Mouse (Mus musculus) MEL (cell line): Measurements from ENCODE around the gene Brd3os. TPM values are rescaled to one million over a fixed set of nuclear protein-coding genes. Genes with fewer than 3 reads are reported as not detected.

Experiments used
- DNase-seq: peaks from one replicate; pipeline ENCODE4 v3.0.0; 2011; ENCODE audit warnings: low read depth, low spot score
- H3K27ac ChIP-seq: 2 replicates; pipeline ENCODE4 v1.5.1; 2012; ENCODE audit warnings: low read depth, mild to moderate bottlenecking, control low read depth, low read length, moderate library complexity; ENCODE audit not compliant: control insufficient read depth
- H3K27me3 ChIP-seq, 2 experiments: fragments of 150-350 bp in 1 of 2; sonication (generic) in 1 of 2; 2 replicates each; pipeline ENCODE4 v1.6.1; 2012; ENCODE audit warnings: low read length in 2 of 2, mild to moderate bottlenecking in 2 of 2, improper control_type of control experiment in 1 of 2, moderate library complexity in 1 of 2; ENCODE audit not compliant: insufficient read depth in 2 of 2, control insufficient read depth in 1 of 2
- H3K36me3 ChIP-seq, 2 experiments: 2 replicates each; pipeline ENCODE4 v1.6.1; 2012 to 2014; ENCODE audit warnings: low read length in 2 of 2, improper control_type of control experiment in 1 of 2, inconsistent platforms in 1 of 2, mild to moderate bottlenecking in 1 of 2; ENCODE audit not compliant: insufficient read depth in 2 of 2, control insufficient read depth in 1 of 2
- H3K4me1 ChIP-seq, 2 experiments: fragments of 150-350 bp in 1 of 2; sonication (generic) in 1 of 2; 2 replicates each; pipeline ENCODE4 v1.6.1; 2012; ENCODE audit warnings: low read length in 2 of 2, improper control_type of control experiment in 1 of 2, mild to moderate bottlenecking in 1 of 2; ENCODE audit not compliant: insufficient read depth in 2 of 2, control insufficient read depth in 1 of 2
- H3K4me3 ChIP-seq, 2 experiments: fragments of 150-350 bp in 1 of 2; sonication (generic) in 1 of 2; 2 replicates each; pipeline ENCODE4 v1.5.1; 2012; ENCODE audit warnings: low read depth in 2 of 2, low read length in 2 of 2, mild to moderate bottlenecking in 2 of 2, moderate library complexity in 2 of 2, control low read depth in 1 of 2, improper control_type of control experiment in 1 of 2; ENCODE audit not compliant: control insufficient read depth in 1 of 2, insufficient read depth in 1 of 2
- H3K79me2 ChIP-seq: 2 replicates; pipeline ENCODE4 v1.6.1; 2012; ENCODE audit warnings: mild to moderate bottlenecking, low read length, moderate library complexity; ENCODE audit not compliant: control insufficient read depth, poor library complexity, insufficient read depth
- H3K9ac ChIP-seq: 2 replicates; pipeline ENCODE4 v1.6.1; 2012; ENCODE audit warnings: low read depth, mild to moderate bottlenecking, control low read depth, low read length, moderate library complexity; ENCODE audit not compliant: control insufficient read depth, poor library complexity, severe bottlenecking
- H3K9me3 ChIP-seq: fragments of 150-350 bp; sonication (generic); replicated peaks from 2 replicates; pipeline ENCODE4 v1.6.1; 2012; ENCODE audit warnings: mild to moderate bottlenecking, low read length, improper control_type of control experiment, moderate library complexity; ENCODE audit not compliant: insufficient read depth
- BHLHE40 ChIP-seq: IDR thresholded peaks from 2 replicates; pipeline ENCODE4 v1.6.1; 2012; ENCODE audit warnings: low read depth, mild to moderate bottlenecking, inconsistent platforms, low read length, improper control_type of control experiment, borderline replicate concordance
- CHD2 ChIP-seq: IDR thresholded peaks from 2 replicates; pipeline ENCODE4 v1.6.1; 2011; ENCODE audit warnings: low read length, improper control_type of control experiment
- CTCF ChIP-seq, 3 experiments: IDR thresholded peaks in 2 of 3; conservative IDR thresholded peaks in 1 of 3; 2 replicates each; pipeline ENCODE4 v1.5.1; 2011 to 2012; ENCODE audit warnings: low read length in 3 of 3, low read depth in 2 of 3, mild to moderate bottlenecking in 2 of 3, improper control_type of control experiment in 1 of 3, inconsistent platforms in 1 of 3, mixed read lengths in 1 of 3, moderate library complexity in 1 of 3; ENCODE audit not compliant: control insufficient read depth in 1 of 3, insufficient read depth in 1 of 3, poor library complexity in 1 of 3, severe bottlenecking in 1 of 3
- E2F4 ChIP-seq: IDR thresholded peaks from 2 replicates; pipeline ENCODE4 v1.6.1; 2011; ENCODE audit warnings: low read depth, low read length, improper control_type of control experiment, borderline replicate concordance
- EP300 ChIP-seq, 2 experiments: IDR thresholded peaks; 2 replicates each; pipeline ENCODE4 v1.6.1; 2011; ENCODE audit warnings: improper control_type of control experiment in 2 of 2, low read length in 2 of 2, low read depth in 1 of 2, mild to moderate bottlenecking in 1 of 2
- GABPA ChIP-seq: IDR thresholded peaks from 2 replicates; pipeline ENCODE4 v1.6.1; 2012; ENCODE audit warnings: low read depth, mild to moderate bottlenecking, inconsistent platforms, low read length, improper control_type of control experiment, moderate library complexity
- HCFC1 ChIP-seq: IDR thresholded peaks from 2 replicates; pipeline ENCODE4 v1.6.1; 2012; ENCODE audit warnings: low read depth, mild to moderate bottlenecking, inconsistent platforms, low read length, improper control_type of control experiment, moderate library complexity
- JUND ChIP-seq: IDR thresholded peaks from 2 replicates; pipeline ENCODE4 v1.6.1; 2011; ENCODE audit warnings: low read depth, mild to moderate bottlenecking, improper control_type of control experiment, low read length
- KAT2A ChIP-seq: conservative IDR thresholded peaks from 2 replicates; pipeline ENCODE4 v1.6.1; 2012; ENCODE audit warnings: low read depth, low read length, improper control_type of control experiment, inconsistent platforms
- MAFK ChIP-seq: IDR thresholded peaks from 2 replicates; pipeline ENCODE4 v1.6.1; 2011; ENCODE audit warnings: low read depth, mild to moderate bottlenecking, low read length, improper control_type of control experiment, borderline replicate concordance
- MAX ChIP-seq: IDR thresholded peaks from 2 replicates; pipeline ENCODE4 v1.6.1; 2011; ENCODE audit warnings: low read length, improper control_type of control experiment
- MYC ChIP-seq: IDR thresholded peaks from 2 replicates; pipeline ENCODE4 v1.6.1; 2011; ENCODE audit warnings: low read depth, mild to moderate bottlenecking, low read length, improper control_type of control experiment, moderate library complexity
- POLR2A ChIP-seq, 2 experiments: IDR thresholded peaks; 2 replicates each; pipeline ENCODE4 v1.6.1; 2011 to 2012; ENCODE audit warnings: low read length in 2 of 2, mild to moderate bottlenecking in 2 of 2, control low read depth in 1 of 2, improper control_type of control experiment in 1 of 2, low read depth in 1 of 2, moderate library complexity in 1 of 2; ENCODE audit not compliant: control insufficient read depth in 1 of 2, insufficient read depth in 1 of 2, poor library complexity in 1 of 2
- POLR2AphosphoS2 ChIP-seq: IDR thresholded peaks from 2 replicates; pipeline ENCODE4 v1.6.1; 2011; ENCODE audit warnings: low read length, improper control_type of control experiment
- RAD21 ChIP-seq: IDR thresholded peaks from 2 replicates; pipeline ENCODE4 v1.6.1; 2011; ENCODE audit warnings: mild to moderate bottlenecking, low read depth, low read length, improper control_type of control experiment
- TAL1 ChIP-seq: IDR thresholded peaks from 2 replicates; pipeline ENCODE4 v1.6.1; 2012; ENCODE audit warnings: mild to moderate bottlenecking, inconsistent platforms, low read length, moderate library complexity, mixed read lengths
- TBP ChIP-seq: IDR thresholded peaks from 2 replicates; pipeline ENCODE4 v1.8.0; 2011; ENCODE audit warnings: low read depth, low read length, improper control_type of control experiment
- TCF12 ChIP-seq: IDR thresholded peaks from 2 replicates; pipeline ENCODE4 v1.6.1; 2014; ENCODE audit warnings: low read depth, mild to moderate bottlenecking, inconsistent platforms, low read length, improper control_type of control experiment, moderate library complexity
- UBTF ChIP-seq: IDR thresholded peaks from 2 replicates; pipeline ENCODE4 v1.6.1; 2012; ENCODE audit warnings: low read depth, mild to moderate bottlenecking, inconsistent platforms, low read length, improper control_type of control experiment, moderate library complexity, borderline replicate concordance; ENCODE audit not compliant: insufficient read depth
- USF1 ChIP-seq: IDR thresholded peaks from 2 replicates; pipeline ENCODE4 v1.6.1; 2014; ENCODE audit warnings: low read depth, mild to moderate bottlenecking, inconsistent platforms, low read length, improper control_type of control experiment, moderate library complexity
- ZC3H11A ChIP-seq: IDR thresholded peaks from 2 replicates; pipeline ENCODE4 v1.6.1; 2012; ENCODE audit warnings: low read depth, mild to moderate bottlenecking, inconsistent platforms, low read length, improper control_type of control experiment
- ZMIZ1 ChIP-seq: IDR thresholded peaks from 2 replicates; pipeline ENCODE4 v1.6.1; 2012; ENCODE audit warnings: low read depth, mild to moderate bottlenecking, inconsistent platforms, low read length, improper control_type of control experiment, moderate library complexity
- polyA plus RNA-seq, 2 experiments: library from polyadenylated mRNA; stranded (reverse) in 1 of 2; unstranded in 1 of 2; fragments of >175 nt in 1 of 2; fragments of >200 nt in 1 of 2; gene quantifications; 2 replicates each; pipeline versions ENCODE4 v1.2.1 to v1.2.4; 2012; ENCODE audit warnings: low replicate concordance in 2 of 2, low read depth in 1 of 2; ENCODE audit not compliant: insufficient read length in 2 of 2, insufficient read depth in 1 of 2, missing spikeins in 1 of 2
- total RNA-seq: library from RNA; depleted of rRNA; stranded (reverse); fragments of 300-350 nt; gene quantifications from 2 replicates; pipeline ENCODE4 v1.2.3, GENCODE M21; 2012

Gene Brd3os
- total and polyA plus RNA-seq, 3 experiments = 0.31 to 2.9 TPM; not detected in 1

GRCm38 (mm10) chr2:27396656-27397440, 45.3 kb upstream of the Brd3os start:
- no peak for DNase-seq
- no peaks in the 10 kb centered on the region; the same call in 1 of the 2 replicates for H3K79me2 ChIP-seq
- TF ChIP-seq TAL1 = no peak
- TF ChIP-seq POLR2AphosphoS2 = no peak
- TF ChIP-seq MYC = no peak
- TF ChIP-seq ZMIZ1 = no peak
- TF ChIP-seq GABPA = no peak
- TF ChIP-seq CHD2 = no peak
- TF ChIP-seq USF1 = no peak
- no peak for TF ChIP-seq ZC3H11A
- no peak for TF ChIP-seq TCF12
- no peak for TF ChIP-seq HCFC1
- no peak for TF ChIP-seq MAX
- TF ChIP-seq POLR2A (IDR thresholded peaks at IDR 0.05; ENCODE audit: control insufficient read depth in 1 of 2, insufficient read depth in 1 of 2, low read depth in 1 of 2, low read length in 2 of 2, poor library complexity in 1 of 2) = no peak
- TF ChIP-seq TBP = no peak
- no peak for TF ChIP-seq EP300 (IDR thresholded peaks at IDR 0.05; ENCODE audit: low read depth in 1 of 2, low read length in 2 of 2)
- TF ChIP-seq JUND = no peak
- TF ChIP-seq, all 39 proteins: peak for 0
- no peaks in the 10 kb centered on the region; a peak in 1 of 4 replicates for H3K4me1 ChIP-seq
- no peaks in the 10 kb centered on the region for H3K9me3 ChIP-seq
- no peaks in the 10 kb centered on the region for H3K36me3 ChIP-seq
- H3K27me3 ChIP-seq = no peaks in the 10 kb centered on the region
- H3K9ac ChIP-seq = no peak overlapping the region
- H3K4me3 ChIP-seq = no peak overlapping the region
- no peak overlapping the region for H3K27ac ChIP-seq

GRCm38 (mm10) chr2:27400083-27400482, 42.0 kb upstream of the Brd3os start:
- H3K27ac ChIP-seq = no peak overlapping the region
- TF ChIP-seq E2F4 = no peak
- TF ChIP-seq HCFC1 = no peak
- no peak for TF ChIP-seq ZMIZ1
- TF ChIP-seq MAX = no peak
- TF ChIP-seq POLR2AphosphoS2 = no peak
- TF ChIP-seq RAD21 = no peak
- TF ChIP-seq MAFK = no peak
- TF ChIP-seq KAT2A = no peak
- TF ChIP-seq JUND = no peak
- TF ChIP-seq TCF12 = no peak
- no peak for TF ChIP-seq UBTF
- no peak for TF ChIP-seq BHLHE40
- TF ChIP-seq USF1 = no peak
- TF ChIP-seq CTCF (IDR thresholded peaks at IDR 0.05 in 2 of 3, conservative IDR thresholded peaks at IDR 0.05 in 1 of 3; ENCODE audit: control insufficient read depth in 1 of 3, insufficient read depth in 1 of 3, low read depth in 2 of 3, low read length in 3 of 3, poor library complexity in 1 of 3, severe bottlenecking in 1 of 3) = no peak
- no peak for TF ChIP-seq CHD2
- TF ChIP-seq, all 39 proteins: peak for 0
- no peaks in the 10 kb centered on the region for H3K27me3 ChIP-seq
- no peaks in the 10 kb centered on the region for H3K9me3 ChIP-seq
- no peak for DNase-seq
- H3K36me3 ChIP-seq = no peaks in the 10 kb centered on the region
- no peak overlapping the region for H3K9ac ChIP-seq
- H3K4me3 ChIP-seq = no peak overlapping the region
- H3K79me2 ChIP-seq = no peaks in the 10 kb centered on the region
- no peaks in the 10 kb centered on the region; a peak in 1 of 4 replicates for H3K4me1 ChIP-seq
